Mouse (Mus musculus) hindbrain, embryonic 14.5 days (tissue): Measurements from ENCODE around the gene Dock4. TPM values are rescaled to one million over a fixed set of nuclear protein-coding genes. Genes with fewer than 3 reads are reported as not detected.
A peak's percentile ranks its signal among the peaks of the same experiment; 100 is the strongest.

Source experiments
- ATAC-seq: fragments of 200-750 bp; cut with Nextera tagmentation; 2 replicates; pipeline ENCODE4 v1.8.0; 2017; ENCODE audit warnings: moderate number of reproducible peaks, mild to moderate bottlenecking, moderate TSS enrichment, moderate library complexity; ENCODE audit not compliant: low FRiP score
- DNase-seq: peaks from one replicate; pipeline ENCODE4 v3.0.0-alpha.2; 2015; ENCODE audit warnings: low spot score
- H3K27ac ChIP-seq: fragments of 300-500 bp; sonication (generic); 2 replicates; pipeline ENCODE4 v1.5.1; 2014; ENCODE audit warnings: mild to moderate bottlenecking, moderate library complexity
- H3K27me3 ChIP-seq: fragments of 300-500 bp; sonication (generic); 2 replicates; pipeline ENCODE4 v1.6.1; 2014; ENCODE audit warnings: mild to moderate bottlenecking, low read length, mixed read lengths; ENCODE audit not compliant: control insufficient read depth, insufficient read depth
- H3K36me3 ChIP-seq: fragments of 300-500 bp; sonication (generic); replicated peaks from 2 replicates; pipeline ENCODE4 v1.6.1; 2014; ENCODE audit not compliant: control insufficient read depth, insufficient read depth
- H3K4me1 ChIP-seq: fragments of 300-500 bp; sonication (generic); replicated peaks from 2 replicates; pipeline ENCODE4 v1.6.1; 2014; ENCODE audit warnings: antibody characterized with exemption, low read length, mixed read lengths; ENCODE audit not compliant: control insufficient read depth, insufficient read depth
- H3K4me2 ChIP-seq: fragments of 300-500 bp; sonication (generic); replicated peaks from 2 replicates; pipeline ENCODE4 v1.6.1; 2014; ENCODE audit warnings: mild to moderate bottlenecking, moderate library complexity
- H3K4me3 ChIP-seq: fragments of 300-500 bp; sonication (generic); replicated peaks from 2 replicates; pipeline ENCODE4 v1.5.1; 2014; ENCODE audit warnings: mild to moderate bottlenecking, low read length
- H3K9ac ChIP-seq: fragments of 300-500 bp; sonication (generic); 2 replicates; pipeline ENCODE4 v1.6.1; 2014
- H3K9me3 ChIP-seq: fragments of 300-500 bp; sonication (generic); 2 replicates; pipeline ENCODE4 v1.6.1; 2016; ENCODE audit warnings: low read length; ENCODE audit not compliant: control insufficient read depth
- WGBS: fragments of 180-500 bp; shearing (Covaris S2); extraction: QIAGEN DNeasy Blood & Tissue Kit; methylation state at CpG from one replicate; pipeline ENCODE4 v1.1.7; 2014; 5-methylcytosine and 5-hydroxymethylcytosine counted together
- polyA plus RNA-seq: library from polyadenylated mRNA; unstranded; fragments of >200 nt; fragmentation: Nextera tagmentation; extraction: Ambion mirVana; gene quantifications from 2 replicates; pipeline ENCODE4 v1.2.1, GENCODE M21; 2014

The Dock4 gene
- polyA plus RNA-seq, 1 experiment from 2014 or later, result 34.1 TPM

DNA sequence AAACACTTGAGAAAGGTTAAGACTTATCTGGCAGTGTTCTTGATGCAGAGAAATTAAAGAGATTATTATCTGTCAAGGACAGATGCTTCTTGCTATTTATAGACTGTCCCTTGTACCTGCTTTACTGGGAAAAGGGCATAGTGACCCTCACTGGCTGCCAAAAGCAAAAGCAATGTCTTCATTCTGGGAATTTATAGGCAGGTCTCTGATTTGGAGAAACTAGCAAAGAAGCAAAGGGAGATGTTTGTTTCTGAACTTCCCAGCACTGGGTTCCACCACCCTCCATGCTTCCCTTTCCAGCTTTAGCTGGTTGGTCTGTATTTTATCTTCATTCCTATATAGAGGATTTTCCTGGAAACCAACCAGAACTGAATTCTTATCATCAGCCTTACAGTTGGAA lies 225.0 kb downstream of the Dock4 start:
- ATAC-seq (no peak), DNase-seq (no peak)
- no peaks in the 10 kb centered on the region for H3K36me3 ChIP-seq
- H3K9ac ChIP-seq, result no peak overlapping the region
- H3K27ac ChIP-seq, result no peak overlapping the region
- no peak overlapping the region for H3K4me2 ChIP-seq
- H3K4me1 ChIP-seq, result no peaks in the 10 kb centered on the region
- no peak overlapping the region for H3K4me3 ChIP-seq
- H3K27me3 ChIP-seq, result no peaks in the 10 kb centered on the region
- no peaks in the 10 kb centered on the region for H3K9me3 ChIP-seq

DNA sequence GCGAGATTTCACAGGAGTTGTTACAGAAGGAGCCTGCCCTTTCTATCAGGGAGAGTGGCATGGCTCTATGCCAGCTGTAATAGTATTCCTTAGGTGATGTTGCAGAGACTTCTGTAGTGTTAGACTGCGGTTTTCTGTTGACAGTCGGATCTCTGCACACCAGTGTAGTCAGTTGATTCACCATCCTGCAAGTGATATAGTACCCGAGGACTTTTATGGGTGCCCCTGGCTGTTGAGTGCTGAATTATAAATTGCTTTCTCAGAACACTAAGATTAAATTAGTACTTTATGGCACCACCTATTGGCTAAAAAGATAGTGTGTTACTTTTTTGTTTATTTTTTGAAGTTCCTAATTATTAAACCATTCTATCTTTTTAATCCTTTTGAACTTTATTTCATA lies 234.0 kb downstream of the Dock4 start:
- no peaks in the 10 kb centered on the region for H3K4me1 ChIP-seq
- H3K27ac ChIP-seq, result no peak overlapping the region
- no peaks in the 10 kb centered on the region for H3K9me3 ChIP-seq
- ATAC-seq, result no peak
- H3K9ac ChIP-seq, result no peak overlapping the region
- 80% methylated on average over 4 of the region's 4 CpGs for WGBS
- no peak overlapping the region for H3K4me2 ChIP-seq
- no peaks in the 10 kb centered on the region for H3K27me3 ChIP-seq
- peaks cover 22% of the 10 kb centered on the region for H3K36me3 ChIP-seq
- no peak for DNase-seq
- H3K4me3 ChIP-seq, result no peak overlapping the region

DNA sequence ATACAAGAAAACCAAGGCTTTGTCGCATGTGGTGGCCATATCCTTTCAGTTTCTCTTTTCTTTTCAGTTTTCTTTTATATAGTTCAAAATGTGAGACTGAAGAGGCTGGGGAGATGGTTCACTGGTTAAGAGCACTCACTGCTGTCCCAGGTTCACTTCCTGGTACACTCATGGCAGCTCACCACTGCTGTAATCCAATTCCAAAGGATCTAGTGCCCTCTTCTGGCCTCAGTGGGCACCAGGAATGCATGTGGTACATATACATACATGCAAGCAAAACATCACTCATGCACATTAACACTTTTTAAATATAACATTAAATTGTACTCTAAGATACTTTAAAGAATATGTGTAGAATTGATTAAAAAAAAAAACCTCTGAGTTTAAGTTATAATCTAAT lies 234.8 kb downstream of the Dock4 start:
- no peak for ATAC-seq
- no peak overlapping the region for H3K4me2 ChIP-seq

DNA sequence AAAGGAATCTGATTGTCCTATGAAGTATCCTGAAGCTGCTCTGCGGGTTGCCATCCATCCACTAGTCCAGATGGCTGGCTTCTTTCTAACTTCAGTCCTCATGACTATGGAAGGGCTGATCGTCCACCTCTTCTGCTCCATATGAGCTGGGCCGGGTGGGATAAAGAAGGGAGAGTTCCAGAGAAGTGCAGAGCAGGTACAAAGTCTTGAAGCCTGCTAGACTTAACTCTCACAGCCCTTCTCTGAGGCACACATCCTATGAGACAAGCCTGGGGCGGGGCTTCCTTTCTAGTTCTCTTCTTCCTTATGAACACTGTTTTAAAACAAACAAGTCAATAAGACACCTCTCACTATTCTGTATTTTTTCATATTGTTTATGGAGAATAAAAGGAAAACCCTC lies 245.7 kb downstream of the Dock4 start:
- Histone ChIP-seq H3K9ac (no peak overlapping the region), H3K27me3 (no peaks in the 10 kb centered on the region), H3K9me3 (no peaks in the 10 kb centered on the region), H3K4me3 (no peak overlapping the region), H3K4me1 (no peaks in the 10 kb centered on the region), H3K36me3 (no peaks in the 10 kb centered on the region), H3K27ac (no peak overlapping the region), H3K4me2 (no peak overlapping the region)
- ATAC-seq (no peak), DNase-seq (no peak)
- WGBS, result 69% methylated on average over 4 of the region's 4 CpGs

More for the DNA sequence above, 234.8 kb downstream of the Dock4 start:
- peak; percentile 44 for DNase-seq
- Histone ChIP-seq H3K4me3 (no peak overlapping the region), H3K36me3 (peaks cover 22% of the 10 kb centered on the region), H3K4me1 (no peaks in the 10 kb centered on the region), H3K9me3 (no peaks in the 10 kb centered on the region), H3K27me3 (no peaks in the 10 kb centered on the region), H3K9ac (no peak overlapping the region), H3K27ac (no peak overlapping the region)
- 97% methylated on average over 1 of the region's 1 CpGs for WGBS

DNA sequence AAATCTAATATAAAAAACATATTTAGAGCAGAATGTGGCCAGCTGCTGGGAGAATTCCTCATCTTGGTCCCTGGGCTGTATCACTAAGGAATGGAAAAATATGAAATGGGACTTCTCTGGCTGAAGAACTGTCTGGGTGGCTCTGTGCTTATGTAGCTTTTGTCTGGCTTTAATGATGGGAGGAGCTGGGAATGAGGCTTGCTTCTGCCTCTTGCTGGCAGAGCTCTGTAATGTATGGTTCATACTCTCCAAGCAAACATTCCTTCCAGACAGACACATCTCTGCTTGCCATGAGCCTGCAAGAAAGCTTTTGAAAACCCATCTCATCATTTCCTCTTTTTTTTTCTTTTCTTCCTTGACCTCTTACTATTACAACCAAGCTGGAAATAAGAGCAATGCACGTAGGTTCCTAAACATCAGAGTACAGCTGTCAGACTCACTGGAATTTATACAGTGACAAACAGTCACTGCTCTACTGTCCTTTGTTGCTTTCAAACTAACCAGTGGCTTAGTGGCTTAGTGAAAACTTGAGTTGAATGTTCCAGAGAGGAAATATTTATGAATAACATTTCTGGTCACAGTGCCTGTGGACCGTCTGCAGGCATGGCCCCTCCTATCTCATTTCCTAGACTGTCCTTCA lies 248.4 kb downstream of the Dock4 start:
- H3K27me3 ChIP-seq, result no peaks in the 10 kb centered on the region
- no peak overlapping the region for H3K4me3 ChIP-seq
- H3K27ac ChIP-seq, result 0 out of 2 replicates have a peak overlapping the region, but pooled peaks have one; percentile 16
- DNase-seq (no peak), ATAC-seq (no peak)
- H3K9me3 ChIP-seq, result no peaks in the 10 kb centered on the region
- WGBS, result 63% methylated on average over 2 of the region's 2 CpGs
- H3K36me3 ChIP-seq, result peaks cover 2% of the 10 kb centered on the region; the same call in 1 of the 2 replicates
- no peak overlapping the region for H3K9ac ChIP-seq
- H3K4me2 ChIP-seq, result no peak overlapping the region
- H3K4me1 ChIP-seq, result no peaks in the 10 kb centered on the region

DNA sequence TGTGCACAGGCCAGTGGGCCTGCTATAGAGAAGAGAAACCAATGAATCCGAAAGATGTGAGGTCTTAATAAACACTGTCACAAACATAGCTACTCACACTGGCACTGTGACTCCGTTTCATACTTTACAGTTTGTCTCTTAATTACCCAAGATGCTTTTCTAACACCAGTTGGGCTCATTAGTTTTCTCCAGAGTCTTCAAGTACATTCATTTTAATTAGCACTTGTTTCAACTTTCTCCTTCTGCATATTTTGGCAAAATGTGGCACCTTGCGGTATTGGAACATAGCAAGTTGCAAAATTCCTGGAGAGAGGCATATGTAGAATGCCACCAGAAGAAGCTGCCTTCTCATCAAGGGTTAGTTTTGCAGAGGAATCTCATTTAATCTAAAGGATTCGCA lies 252.6 kb downstream of the Dock4 start:
- DNase-seq (no peak), ATAC-seq (no peak)
- Histone ChIP-seq H3K9me3 (no peaks in the 10 kb centered on the region), H3K4me3 (no peak overlapping the region), H3K9ac (no peak overlapping the region), H3K27ac (no peak overlapping the region), H3K4me2 (no peak overlapping the region), H3K27me3 (no peaks in the 10 kb centered on the region), H3K4me1 (no peaks in the 10 kb centered on the region), H3K36me3 (peaks cover 14% of the 10 kb centered on the region; the same call in 1 of the 2 replicates)
- 92% methylated on average over 4 of the region's 4 CpGs for WGBS

DNA sequence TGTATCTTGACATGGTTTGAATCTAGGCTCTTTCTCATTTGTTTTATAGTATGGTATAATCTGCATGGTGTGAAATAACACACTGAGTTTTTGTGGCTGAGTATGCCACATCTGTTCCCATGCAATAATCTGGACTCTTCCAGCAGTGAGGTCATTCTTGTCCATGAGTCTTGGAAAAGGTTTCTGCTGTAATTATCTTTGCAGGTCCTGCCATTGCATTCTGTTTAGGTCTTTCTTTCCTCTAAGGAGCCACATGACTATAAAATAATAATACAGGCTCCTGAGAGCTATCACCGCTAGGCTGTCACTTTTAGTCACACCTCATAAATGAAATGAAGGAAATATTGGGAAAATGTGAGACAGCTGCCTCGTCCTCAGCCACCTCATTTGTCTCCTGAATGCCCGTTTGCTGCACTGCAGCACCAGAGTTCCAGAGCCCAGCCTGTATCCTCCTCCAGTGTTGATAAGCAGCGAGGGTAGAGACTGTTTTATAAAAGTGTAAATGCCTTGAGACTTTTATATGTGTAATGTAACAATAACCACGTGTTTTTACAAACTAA lies 256.6 kb downstream of the Dock4 start:
- H3K9ac ChIP-seq, result no peak overlapping the region
- peaks cover 17% of the 10 kb centered on the region; the same call in 1 of the 2 replicates for H3K36me3 ChIP-seq
- H3K4me3 ChIP-seq, result no peak overlapping the region
- no peak for ATAC-seq
- H3K4me1 ChIP-seq, result no peaks in the 10 kb centered on the region
- no peaks in the 10 kb centered on the region for H3K9me3 ChIP-seq
- no peak overlapping the region for H3K4me2 ChIP-seq
- no peak for DNase-seq
- H3K27me3 ChIP-seq, result no peaks in the 10 kb centered on the region
- H3K27ac ChIP-seq, result no peak overlapping the region
- 71% methylated on average over 5 of the region's 5 CpGs for WGBS

DNA sequence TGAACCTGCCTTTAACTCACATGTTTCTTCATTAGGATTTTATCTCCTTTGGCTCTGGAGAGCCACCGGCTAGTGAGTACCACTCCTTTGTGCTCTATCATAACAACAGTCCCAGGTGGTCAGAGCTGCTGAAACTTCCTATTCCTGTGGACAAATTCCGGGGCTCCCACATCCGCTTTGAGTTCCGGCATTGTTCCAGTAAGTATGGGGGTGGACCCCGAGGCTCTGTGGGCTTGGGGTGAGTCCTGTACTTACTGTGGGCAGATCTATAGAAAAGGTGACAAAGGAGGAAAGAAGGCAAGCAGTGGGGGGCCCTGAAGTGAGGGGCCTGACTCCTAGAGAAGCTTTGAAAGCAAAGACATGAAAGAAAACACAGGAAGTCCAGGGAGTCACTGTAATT lies 258.5 kb downstream of the Dock4 start:
- DNase-seq (no peak), ATAC-seq (no peak)
- no peak overlapping the region for H3K9ac ChIP-seq
- H3K27ac ChIP-seq, result no peak overlapping the region
- H3K9me3 ChIP-seq, result no peaks in the 10 kb centered on the region
- WGBS, result 31% methylated on average over 5 of the region's 5 CpGs
- H3K4me3 ChIP-seq, result no peak overlapping the region
- no peak overlapping the region for H3K4me2 ChIP-seq
- peaks cover 14% of the 10 kb centered on the region; the same call in 1 of the 2 replicates for H3K36me3 ChIP-seq
- H3K27me3 ChIP-seq, result no peaks in the 10 kb centered on the region
- H3K4me1 ChIP-seq, result no peaks in the 10 kb centered on the region

DNA sequence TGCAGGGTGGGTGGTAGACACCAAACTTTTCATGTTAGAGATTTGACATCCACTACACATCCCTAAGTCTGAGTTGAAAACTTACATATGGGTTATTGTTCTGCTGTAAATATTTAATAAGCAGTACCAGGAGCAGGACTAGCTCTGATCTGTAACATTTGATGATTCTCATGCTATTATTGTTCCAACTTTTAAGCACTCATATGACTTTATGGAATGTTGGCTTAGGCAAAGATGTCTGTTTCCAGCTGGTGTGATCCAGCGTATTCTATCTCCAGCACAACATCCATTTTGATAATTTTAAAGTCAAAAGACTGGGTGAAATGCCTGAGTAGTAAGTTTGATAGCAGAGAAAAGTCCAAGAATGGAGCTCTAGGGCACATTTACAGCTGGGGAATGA lies 261.4 kb downstream of the Dock4 start:
- no peak overlapping the region for H3K27ac ChIP-seq
- ATAC-seq (no peak), DNase-seq (no peak)
- no peaks in the 10 kb centered on the region for H3K9me3 ChIP-seq
- H3K9ac ChIP-seq, result no peak overlapping the region
- 93% methylated on average over 1 of the region's 1 CpGs for WGBS
- peaks cover 18% of the 10 kb centered on the region for H3K36me3 ChIP-seq
- H3K4me2 ChIP-seq, result no peak overlapping the region
- H3K4me1 ChIP-seq, result no peaks in the 10 kb centered on the region
- no peaks in the 10 kb centered on the region for H3K27me3 ChIP-seq
- no peak overlapping the region for H3K4me3 ChIP-seq

DNA sequence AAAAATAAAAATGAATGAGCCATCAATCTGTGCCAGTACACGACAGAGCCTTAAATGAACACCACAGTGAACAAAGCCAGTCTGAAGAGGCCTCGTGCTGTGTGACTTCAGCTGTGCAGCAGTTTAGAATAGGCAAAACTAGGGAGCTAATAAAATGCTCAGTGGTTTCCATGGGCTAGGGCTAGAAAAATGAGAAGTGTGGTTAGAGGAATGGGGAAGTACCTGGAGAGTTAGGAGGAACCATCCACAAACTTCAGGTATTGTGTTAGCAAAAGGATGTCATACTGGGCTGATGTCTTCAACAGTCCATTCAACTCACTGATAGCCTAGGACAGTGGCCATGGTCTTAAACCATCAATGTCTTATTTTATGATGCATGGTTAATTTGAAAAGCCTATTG lies 263.3 kb downstream of the Dock4 start:
- WGBS, result 58% methylated on average over 2 of the region's 2 CpGs
- no peak for ATAC-seq
- H3K4me3 ChIP-seq, result no peak overlapping the region
- no peaks in the 10 kb centered on the region for H3K9me3 ChIP-seq
- no peak overlapping the region for H3K27ac ChIP-seq
- no peak overlapping the region for H3K4me2 ChIP-seq
- H3K36me3 ChIP-seq, result peaks cover 12% of the 10 kb centered on the region
- H3K9ac ChIP-seq, result no peak overlapping the region
- H3K27me3 ChIP-seq, result no peaks in the 10 kb centered on the region
- no peaks in the 10 kb centered on the region for H3K4me1 ChIP-seq
- no peak for DNase-seq
